Mouse (Mus musculus): ENCODE data around the gene Snx29. TPM values are rescaled to one million over a fixed set of nuclear protein-coding genes. Genes with fewer than 3 reads are reported as not detected.
"Not testable (repeated sequence)": the region's sequence is repeated elsewhere in the genome, so short reads cannot be mapped to it uniquely, and the experiment has no call there.

Gene Snx29
- polyA plus RNA-seq, 1 experiment from 2014 or later, result 6.1 TPM

DNA sequence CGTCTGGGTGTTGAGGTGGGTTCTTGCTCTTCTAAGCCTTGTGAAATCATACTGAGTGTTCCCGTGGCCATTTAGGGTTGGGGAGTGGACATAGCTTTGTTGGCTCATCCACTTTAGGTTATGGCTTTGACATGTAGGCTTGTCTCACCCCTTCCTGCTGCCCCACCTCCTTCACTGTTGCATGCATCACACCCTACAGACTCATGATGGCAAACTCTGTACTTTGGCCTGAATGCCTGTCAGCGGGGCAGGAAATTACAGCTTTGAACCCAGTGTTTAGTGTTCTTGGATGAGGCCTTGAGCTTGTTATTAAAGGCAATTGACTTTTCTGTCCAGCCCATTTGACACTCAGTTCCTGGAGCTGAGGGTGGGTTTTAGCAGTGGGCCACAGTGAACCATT is 114.9 kb downstream of the Snx29 start:
- Histone ChIP-seq H3K4me2 (no peak overlapping the region), H3K36me3 (no peaks in the 10 kb centered on the region), H3K9ac (no peak overlapping the region), H3K4me1 (replicated peaks) (no peaks in the 10 kb centered on the region), H3K9me3 (replicated peaks) (no peaks in the 10 kb centered on the region), H3K4me3 (no peak overlapping the region), H3K27me3 (no peaks in the 10 kb centered on the region), H3K27ac (no peak overlapping the region)
- 92% methylated on average over 3 of the region's 3 CpGs for WGBS
- no peak for ATAC-seq (replicated peaks; ENCODE audit: insufficient number of reproducible peaks, insufficient read depth, low FRiP score, low read depth)

DNA sequence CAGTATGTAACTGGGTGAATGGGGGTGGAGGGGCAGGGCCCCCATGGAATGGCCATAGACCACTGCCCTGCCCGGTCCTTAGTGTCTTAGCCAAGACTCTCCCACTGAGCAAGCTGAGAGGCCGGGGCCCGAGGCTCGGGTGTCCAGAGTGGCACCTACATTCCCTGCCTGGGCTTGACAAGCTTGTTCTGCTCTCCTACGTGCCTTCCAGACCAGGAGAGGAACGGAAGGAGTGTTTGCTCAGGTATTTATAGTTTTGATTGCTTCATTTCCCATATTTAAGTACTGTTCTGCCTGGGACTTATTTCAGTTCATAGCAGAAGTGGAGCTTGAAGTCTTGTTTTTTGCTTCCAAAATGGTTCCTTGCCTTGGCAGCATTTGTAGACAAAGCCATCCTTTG is 116.7 kb downstream of the Snx29 start:
- H3K27me3 ChIP-seq, result no peaks in the 10 kb centered on the region
- no peak overlapping the region for H3K4me2 ChIP-seq
- H3K27ac ChIP-seq, result no peak overlapping the region
- H3K36me3 ChIP-seq, result no peaks in the 10 kb centered on the region
- WGBS, result 78% methylated on average over 6 of the region's 6 CpGs
- H3K4me3 ChIP-seq, result no peak overlapping the region
- peaks cover 3% of the 10 kb centered on the region; the same call in 1 of the 2 replicates for H3K4me1 ChIP-seq (replicated peaks)
- no peaks in the 10 kb centered on the region for H3K9me3 ChIP-seq (replicated peaks)
- no peak overlapping the region for H3K9ac ChIP-seq
- ATAC-seq (replicated peaks; ENCODE audit: insufficient number of reproducible peaks, insufficient read depth, low FRiP score, low read depth), result no peak

DNA sequence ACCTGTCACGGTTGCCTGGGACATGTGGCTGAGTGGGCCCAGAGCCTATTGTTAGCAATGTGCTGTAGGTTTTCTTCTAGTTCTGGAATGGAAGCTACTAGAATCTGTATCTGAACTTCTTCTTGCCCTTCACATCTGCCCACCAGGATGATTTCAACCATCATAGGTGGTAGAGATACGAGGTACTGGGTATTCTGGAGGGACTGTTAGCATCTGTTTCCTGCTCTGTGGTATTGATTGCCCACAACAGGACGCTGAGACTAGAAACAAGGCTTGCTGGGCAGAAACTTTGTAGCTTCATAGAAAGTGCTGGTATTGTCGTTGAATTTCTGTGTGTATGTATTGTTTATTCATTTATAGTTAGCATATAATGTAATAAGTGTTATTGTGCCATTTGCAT is 118.9 kb downstream of the Snx29 start:
- no peaks in the 10 kb centered on the region for H3K36me3 ChIP-seq
- H3K9me3 ChIP-seq (replicated peaks), result no peaks in the 10 kb centered on the region
- 73% methylated on average over 4 of the region's 4 CpGs for WGBS
- peaks cover 3% of the 10 kb centered on the region; the same call in 1 of the 2 replicates for H3K4me1 ChIP-seq (replicated peaks)
- H3K4me3 ChIP-seq, result no peak overlapping the region
- H3K9ac ChIP-seq, result no peak overlapping the region
- H3K27me3 ChIP-seq, result no peaks in the 10 kb centered on the region
- ATAC-seq (replicated peaks; ENCODE audit: insufficient number of reproducible peaks, insufficient read depth, low FRiP score, low read depth), result no peak
- no peak overlapping the region for H3K4me2 ChIP-seq
- H3K27ac ChIP-seq, result no peak overlapping the region

GRCm38 (mm10) chr16:11442534-11442933 is 119.8 kb downstream of the Snx29 start:
- H3K9me3 ChIP-seq (replicated peaks), result no peaks in the 10 kb centered on the region
- H3K4me1 ChIP-seq (replicated peaks), result peaks cover 3% of the 10 kb centered on the region; the same call in 1 of the 2 replicates
- H3K36me3 ChIP-seq, result 0 out of 2 replicates have a peak, but pooled peaks cover 3% of the 10 kb centered on the region
- H3K27ac ChIP-seq, result no peak overlapping the region
- ATAC-seq (replicated peaks; ENCODE audit: insufficient number of reproducible peaks, insufficient read depth, low FRiP score, low read depth), result no peak
- no peak overlapping the region for H3K4me3 ChIP-seq
- no peaks in the 10 kb centered on the region for H3K27me3 ChIP-seq
- no peak overlapping the region for H3K9ac ChIP-seq
- no peak overlapping the region for H3K4me2 ChIP-seq

- Histone ChIP-seq H3K4me2 (no peak overlapping the region), H3K9me3 (replicated peaks) (no peaks in the 10 kb centered on the region), H3K36me3 (0 out of 2 replicates have a peak, but pooled peaks cover 4% of the 10 kb centered on the region), H3K27me3 (no peaks in the 10 kb centered on the region), H3K4me1 (replicated peaks) (peaks cover 3% of the 10 kb centered on the region; the same call in 1 of the 2 replicates), H3K4me3 (no peak overlapping the region), H3K9ac (no peak overlapping the region), H3K27ac (no peak overlapping the region)
- ATAC-seq (replicated peaks; ENCODE audit: insufficient number of reproducible peaks, insufficient read depth, low FRiP score, low read depth), result no peak
- 74% methylated on average over 1 of the region's 1 CpGs for WGBS
These were observed 121.9 kb downstream of the Snx29 start for GRCm38 (mm10) chr16:11444626-11445025.

GRCm38 (mm10) chr16:11446977-11447376 is 124.3 kb downstream of the Snx29 start:
- Histone ChIP-seq H3K4me2 (no peak overlapping the region), H3K4me3 (no peak overlapping the region), H3K36me3 (0 out of 2 replicates have a peak, but pooled peaks cover 4% of the 10 kb centered on the region), H3K9ac (no peak overlapping the region), H3K27ac (no peak overlapping the region), H3K27me3 (no peaks in the 10 kb centered on the region), H3K4me1 (replicated peaks) (peaks cover 3% of the 10 kb centered on the region; the same call in 1 of the 2 replicates), H3K9me3 (replicated peaks) (no peaks in the 10 kb centered on the region)
- WGBS, result 87% methylated on average over 4 of the region's 4 CpGs
- no peak for ATAC-seq (replicated peaks; ENCODE audit: insufficient number of reproducible peaks, insufficient read depth, low FRiP score, low read depth)

DNA sequence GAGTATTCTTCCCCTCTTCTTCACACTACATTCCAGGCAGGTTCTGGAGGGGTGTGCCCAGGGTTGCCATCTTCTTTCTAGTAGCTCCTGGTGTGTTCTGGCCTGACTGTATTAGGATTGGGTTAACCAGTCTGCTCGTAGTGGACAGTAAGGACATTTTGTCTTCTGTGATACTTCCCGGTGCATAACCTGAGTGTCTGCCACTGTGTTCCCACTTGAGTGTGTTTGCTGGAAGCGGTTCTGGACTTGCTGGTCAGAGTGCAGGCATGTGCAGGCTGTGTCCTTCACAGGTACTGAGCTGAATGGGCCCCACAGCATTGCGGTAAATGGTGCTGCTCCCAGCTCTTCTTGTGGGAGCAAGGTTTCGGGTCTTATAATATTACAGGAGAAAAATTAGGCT is 125.2 kb downstream of the Snx29 start:
- H3K9me3 ChIP-seq (replicated peaks), result no peaks in the 10 kb centered on the region
- H3K4me3 ChIP-seq, result no peak overlapping the region
- no peaks in the 10 kb centered on the region for H3K27me3 ChIP-seq
- peaks cover 7% of the 10 kb centered on the region; the same call in 1 of the 2 replicates for H3K36me3 ChIP-seq
- H3K27ac ChIP-seq, result no peak overlapping the region
- ATAC-seq (replicated peaks; ENCODE audit: insufficient number of reproducible peaks, insufficient read depth, low FRiP score, low read depth), result no peak
- peaks cover 3% of the 10 kb centered on the region; the same call in 1 of the 2 replicates for H3K4me1 ChIP-seq (replicated peaks)
- H3K9ac ChIP-seq, result no peak overlapping the region
- H3K4me2 ChIP-seq, result no peak overlapping the region
- WGBS, result 86% methylated on average over 5 of the region's 5 CpGs

DNA sequence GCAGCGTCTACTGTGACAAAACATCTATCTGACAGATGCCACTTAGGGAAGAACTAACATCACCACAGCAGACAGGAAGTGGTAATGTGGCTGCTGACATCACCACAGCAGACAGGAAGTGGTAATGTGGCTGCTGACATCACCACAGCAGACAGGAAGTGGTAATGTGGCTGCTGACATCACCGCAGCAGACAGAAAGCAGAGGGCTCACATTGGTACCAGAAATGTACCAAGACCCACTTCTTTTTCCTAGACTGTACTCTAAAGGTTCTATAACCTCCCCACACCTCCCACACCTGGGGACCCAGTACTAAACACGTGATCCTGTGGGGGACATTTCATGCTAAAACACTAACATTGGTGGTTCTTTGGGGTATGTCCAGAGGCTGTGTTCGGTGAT is 126.0 kb downstream of the Snx29 start:
- H3K4me1 ChIP-seq (replicated peaks); H3K9ac ChIP-seq; H3K4me3 ChIP-seq; H3K27me3 ChIP-seq; ATAC-seq (replicated peaks; ENCODE audit: insufficient number of reproducible peaks, insufficient read depth, low FRiP score, low read depth); H3K4me2 ChIP-seq; H3K27ac ChIP-seq; H3K9me3 ChIP-seq (replicated peaks): not testable (repeated sequence)
- H3K36me3 ChIP-seq, result peaks cover 12% of the 10 kb centered on the region; the same call in 1 of the 2 replicates
- WGBS, result 89% methylated on average over 4 of the region's 4 CpGs

GRCm38 (mm10) chr16:11449344-11449743 is 126.6 kb downstream of the Snx29 start:
- WGBS, result 87% methylated on average over 4 of the region's 4 CpGs

DNA sequence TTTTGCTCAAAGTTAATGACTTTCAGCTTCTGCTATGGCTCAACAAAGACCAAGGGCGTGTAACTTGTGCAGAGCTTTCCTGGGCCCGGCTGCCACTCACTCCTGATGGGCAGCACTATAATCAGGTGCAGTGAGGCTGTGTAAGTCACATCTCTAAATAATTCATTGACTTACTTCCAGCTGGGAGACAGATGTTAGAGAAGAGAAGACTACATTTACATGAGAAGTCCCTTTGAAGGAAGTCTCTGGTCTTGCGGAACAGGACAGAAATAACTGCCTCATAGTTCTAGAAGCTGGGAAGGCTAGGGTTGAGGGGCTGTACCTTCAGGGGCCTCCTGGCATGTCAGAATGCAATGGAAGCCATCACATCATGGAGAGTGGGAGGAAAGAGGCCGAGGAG is 127.9 kb downstream of the Snx29 start:
- H3K27me3 ChIP-seq, result no peaks in the 10 kb centered on the region

More at GRCm38 (mm10) chr16:11449344-11449743, 126.6 kb downstream of the Snx29 start:
- H3K9ac ChIP-seq, result no peak overlapping the region
- no peak overlapping the region for H3K4me3 ChIP-seq
- H3K27ac ChIP-seq, result no peak overlapping the region
- no peaks in the 10 kb centered on the region for H3K27me3 ChIP-seq
- H3K36me3 ChIP-seq, result peaks cover 12% of the 10 kb centered on the region; the same call in 1 of the 2 replicates
- no peaks in the 10 kb centered on the region for H3K9me3 ChIP-seq (replicated peaks)
- H3K4me1 ChIP-seq (replicated peaks), result no peaks in the 10 kb centered on the region
- ATAC-seq (replicated peaks; ENCODE audit: insufficient number of reproducible peaks, insufficient read depth, low FRiP score, low read depth), result no peak
- H3K4me2 ChIP-seq, result no peak overlapping the region

GRCm38 (mm10) chr16:11454871-11455270 is 132.2 kb downstream of the Snx29 start:
- WGBS, result over 99% methylated on average over 4 of the region's 4 CpGs
- no peak for ATAC-seq (replicated peaks; ENCODE audit: insufficient number of reproducible peaks, insufficient read depth, low FRiP score, low read depth)
- Histone ChIP-seq H3K36me3 (peaks cover 8% of the 10 kb centered on the region; the same call in 1 of the 2 replicates), H3K4me2 (no peak overlapping the region), H3K9ac (no peak overlapping the region), H3K4me1 (replicated peaks) (0 out of 2 replicates have a peak, but pooled peaks cover 3% of the 10 kb centered on the region), H3K9me3 (replicated peaks) (no peaks in the 10 kb centered on the region), H3K27ac (no peak overlapping the region), H3K4me3 (no peak overlapping the region), H3K27me3 (no peaks in the 10 kb centered on the region)

More for the DNA sequence above, 127.9 kb downstream of the Snx29 start:
- H3K4me2 ChIP-seq, result no peak overlapping the region
- no peaks in the 10 kb centered on the region for H3K9me3 ChIP-seq (replicated peaks)
- no peak overlapping the region for H3K27ac ChIP-seq
- no peak overlapping the region for H3K4me3 ChIP-seq
- 0 out of 2 replicates have a peak, but pooled peaks cover 2% of the 10 kb centered on the region for H3K4me1 ChIP-seq (replicated peaks)
- no peak for ATAC-seq (replicated peaks; ENCODE audit: insufficient number of reproducible peaks, insufficient read depth, low FRiP score, low read depth)
- H3K9ac ChIP-seq, result no peak overlapping the region
- peaks cover 12% of the 10 kb centered on the region; the same call in 1 of the 2 replicates for H3K36me3 ChIP-seq
- WGBS, result 79% methylated on average over 4 of the region's 4 CpGs

GRCm38 (mm10) chr16:11455545-11456140 is 132.9 kb downstream of the Snx29 start:
- H3K9me3 ChIP-seq (replicated peaks), result no peaks in the 10 kb centered on the region
- no peak overlapping the region for H3K4me3 ChIP-seq
- peaks cover 8% of the 10 kb centered on the region for H3K4me1 ChIP-seq (replicated peaks)
- peak; percentile 50; the same call in 1 of the 2 replicates for ATAC-seq (replicated peaks; ENCODE audit: insufficient number of reproducible peaks, insufficient read depth, low FRiP score, low read depth)
- no peak overlapping the region for H3K9ac ChIP-seq
- H3K27me3 ChIP-seq, result no peaks in the 10 kb centered on the region
- peaks cover 8% of the 10 kb centered on the region; the same call in 1 of the 2 replicates for H3K36me3 ChIP-seq
- no peak overlapping the region for H3K4me2 ChIP-seq
- WGBS, result 59% methylated on average over 5 of the region's 5 CpGs
- H3K27ac ChIP-seq, result no peak overlapping the region

Data from heart, embryonic 15.5 days (tissue).